Mouse (Mus musculus) ovary, adult 18-20 months (tissue): Measurements from ENCODE around the gene Gabbr2.

ENCODE experiments used
- DNase-seq: peaks from one replicate; pipeline ENCODE4 v3.0.0; 2022; ENCODE audit warnings: low spot score, mixed read lengths

Gabbr2 gene

DNA sequence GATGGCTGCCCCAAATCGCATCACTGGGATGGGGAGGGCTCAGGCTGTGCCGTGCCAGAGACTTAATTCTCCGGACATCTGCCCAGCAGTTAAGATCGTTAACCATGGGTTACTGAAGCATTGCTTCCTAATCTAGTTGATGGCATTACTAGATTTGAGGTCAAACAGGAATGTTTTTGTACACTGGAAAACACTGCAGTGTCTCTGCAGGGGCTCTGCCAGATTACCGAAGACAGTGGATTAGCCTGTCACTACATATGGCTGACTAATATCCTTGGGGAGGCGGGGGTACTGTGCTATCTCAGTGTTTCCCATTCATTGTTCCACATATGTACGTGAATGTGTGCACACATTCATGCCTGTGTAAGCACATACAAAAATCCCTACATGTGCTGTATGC, 225.3 kb downstream of the Gabbr2 start:
- no peak for DNase-seq

DNA sequence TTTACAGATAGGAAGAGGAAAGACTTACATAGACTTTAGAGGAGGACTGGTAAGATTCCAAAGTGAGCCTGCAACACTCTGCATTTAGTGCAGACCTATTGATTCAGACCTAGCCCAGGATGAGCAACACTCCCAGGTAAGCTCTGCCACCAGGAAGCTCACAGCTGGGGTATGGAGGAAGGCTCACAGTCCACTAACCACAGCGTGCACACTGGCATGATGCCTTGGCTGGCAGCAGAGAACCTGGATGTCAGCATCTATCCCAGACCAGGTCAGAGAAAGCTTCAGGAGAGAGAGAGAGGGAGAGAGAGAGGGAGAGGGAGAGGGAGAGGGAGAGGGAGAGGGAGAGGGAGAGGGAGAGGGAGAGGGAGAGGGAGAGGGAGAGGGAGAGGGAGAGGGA, 231.8 kb downstream of the Gabbr2 start:
- no peak for DNase-seq

DNA sequence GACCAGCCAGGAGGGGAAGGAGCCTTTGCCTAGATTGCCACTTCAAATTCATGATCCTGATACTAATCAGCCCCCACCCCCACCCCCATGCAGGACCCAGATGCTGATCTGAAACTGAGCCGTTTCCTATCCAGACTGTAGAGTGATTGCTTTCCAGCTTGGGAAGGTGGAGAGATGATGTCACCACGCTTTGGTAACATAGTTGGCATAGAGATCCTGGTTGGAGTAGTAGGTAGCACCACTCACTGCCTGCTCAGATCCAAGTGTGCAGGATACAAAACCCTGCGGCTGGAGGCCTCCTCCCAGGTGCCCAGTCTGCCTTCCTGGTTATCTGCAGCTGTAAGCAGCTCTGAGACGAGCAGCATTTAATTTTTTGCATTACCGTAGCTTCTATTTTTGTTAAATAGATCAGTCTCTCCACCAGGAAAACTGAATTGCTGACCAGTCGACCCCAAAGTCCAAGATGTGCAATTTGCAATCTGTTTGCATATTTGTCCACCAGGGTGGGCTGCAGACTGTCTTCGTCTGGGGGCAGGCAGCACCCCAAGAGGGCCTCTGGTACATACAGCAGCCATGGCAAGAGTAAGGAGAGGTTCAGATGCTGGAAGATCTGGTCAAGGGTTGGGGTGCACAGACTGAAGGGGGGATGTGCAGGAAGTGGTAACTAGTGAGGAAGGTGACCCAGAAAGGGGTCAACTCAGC, 233.2 kb downstream of the Gabbr2 start:
- no peak for DNase-seq

DNA sequence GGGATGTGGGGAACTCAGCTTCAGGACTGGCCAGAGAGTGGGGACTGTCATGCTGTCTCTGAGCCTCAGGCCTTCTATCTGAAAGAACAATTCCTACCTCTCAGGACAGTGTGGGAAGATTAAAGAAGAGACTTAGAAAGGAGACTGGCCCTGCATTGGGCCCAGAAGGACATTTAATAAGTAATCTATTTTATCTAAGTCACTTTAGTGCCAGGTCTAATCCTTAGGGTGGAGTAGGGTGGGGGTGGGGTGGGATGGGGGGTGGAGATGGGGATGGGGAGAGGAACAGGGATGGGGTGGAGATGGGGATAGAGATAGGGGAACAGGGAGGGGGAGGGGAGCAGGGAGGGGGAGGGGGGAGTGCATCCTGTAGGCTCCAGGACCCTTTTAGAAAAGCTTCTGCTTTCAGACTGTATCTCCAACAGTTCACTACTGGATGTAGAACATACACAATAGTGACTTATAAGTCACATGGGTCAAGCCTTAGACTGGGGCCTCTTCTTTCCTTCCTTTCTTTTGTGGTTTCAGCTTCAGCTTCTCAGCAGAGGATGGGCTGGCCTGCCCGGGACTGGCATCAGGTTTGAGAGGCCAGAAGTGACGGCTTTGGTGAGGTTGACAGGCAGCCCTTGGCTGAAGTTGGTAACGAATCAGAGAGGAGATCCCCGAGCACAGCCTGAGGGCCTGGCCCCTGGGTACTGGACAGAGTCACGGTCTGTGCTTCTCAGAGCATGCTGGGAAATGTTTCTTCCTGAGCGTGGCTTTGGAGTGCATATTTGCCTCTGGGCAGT, 237.1 kb downstream of the Gabbr2 start:
- DNase-seq = no peak

DNA sequence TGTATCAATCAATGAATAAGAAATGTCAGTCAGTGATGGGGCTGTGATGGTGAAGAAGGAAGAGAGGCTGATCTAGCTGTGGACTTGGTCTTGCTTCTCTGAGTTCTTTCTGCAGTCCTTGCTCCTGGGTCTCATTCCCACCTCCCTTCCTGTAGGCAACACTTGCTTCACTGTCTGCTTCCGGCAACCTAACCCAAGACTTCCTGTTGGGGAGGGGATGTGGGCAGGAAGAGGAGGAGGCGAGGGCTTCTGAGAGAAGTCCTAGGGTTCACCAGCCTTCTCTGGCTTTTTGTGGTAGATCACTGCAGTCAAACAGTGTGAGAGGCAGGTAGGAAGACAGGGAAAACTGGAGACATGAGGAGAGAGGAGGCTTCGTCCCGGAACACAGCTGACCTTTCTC, 239.4 kb downstream of the Gabbr2 start:
- no peak for DNase-seq

DNA sequence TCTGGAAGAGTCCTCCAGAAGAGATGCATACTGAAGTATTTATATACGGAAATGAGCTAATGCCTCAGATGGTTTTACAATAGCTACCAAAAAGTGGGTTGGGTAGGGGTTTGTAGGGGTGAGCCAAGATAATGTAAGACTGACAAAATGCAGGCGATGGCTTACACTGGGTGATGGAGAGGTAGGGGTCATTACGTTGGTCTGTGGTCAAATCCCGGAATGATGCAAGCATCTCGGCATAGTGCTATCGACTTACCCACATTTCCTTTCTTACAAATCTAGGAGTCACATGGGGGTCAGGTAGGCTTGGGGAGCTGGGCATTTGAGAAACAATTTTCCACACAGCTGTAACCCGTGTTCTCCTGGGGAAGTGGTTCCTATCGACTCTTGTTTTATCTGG, 242.7 kb downstream of the Gabbr2 start:
- DNase-seq = no peak

DNA sequence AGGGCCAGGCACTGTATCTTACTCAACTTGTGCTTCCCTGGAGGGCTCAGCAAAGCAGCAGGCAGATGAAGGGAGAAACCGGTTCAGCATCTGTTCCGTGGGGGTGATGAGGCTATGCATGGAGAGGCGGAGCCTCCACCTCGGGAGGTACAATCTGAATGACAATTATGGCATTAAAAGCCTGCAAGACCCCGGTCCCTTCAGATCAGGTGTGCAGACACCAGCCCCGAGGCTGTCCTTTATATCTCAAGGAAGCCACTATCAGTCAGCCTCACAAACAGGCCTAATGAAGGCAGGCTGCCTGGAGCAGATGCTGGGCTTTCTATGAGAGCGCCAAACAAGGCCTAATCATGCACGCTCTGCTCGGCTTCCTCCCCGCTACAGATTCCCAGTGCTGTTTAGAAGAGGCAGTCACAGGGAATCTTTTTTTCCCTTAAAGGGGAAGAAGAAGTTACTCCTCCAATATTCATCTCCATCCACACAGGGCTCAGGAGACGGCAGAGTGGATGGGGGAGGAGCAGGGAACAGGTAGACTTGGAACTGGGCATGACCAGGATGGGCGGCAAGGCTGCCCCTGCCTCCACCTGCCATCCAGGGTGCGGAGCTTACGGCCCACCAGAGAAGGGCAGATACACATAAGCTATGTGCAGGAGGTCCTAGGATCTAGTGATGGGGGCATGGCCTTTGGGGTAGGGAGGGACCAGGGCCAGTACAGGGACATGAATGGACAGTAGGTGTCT, 244.5 kb downstream of the Gabbr2 start:
- no peak for DNase-seq

DNA sequence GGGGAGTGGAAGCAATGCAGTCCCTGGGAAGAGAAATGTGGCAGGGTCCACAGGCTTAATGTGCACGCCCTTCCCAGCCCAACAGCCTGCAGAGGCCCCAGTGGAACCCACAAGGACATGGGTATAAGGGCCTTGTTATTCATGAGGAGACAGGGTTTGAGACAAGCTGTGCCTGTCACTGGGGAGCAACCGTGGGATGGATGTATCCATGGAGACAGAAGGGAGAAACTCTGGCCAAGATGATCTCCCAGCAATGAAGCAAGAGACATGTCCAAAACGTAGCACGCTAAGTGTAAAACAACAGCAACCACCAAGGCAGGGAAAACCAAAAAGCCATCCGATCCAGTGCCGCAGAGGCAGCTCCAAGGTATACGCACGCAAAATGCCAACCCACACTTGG, 246.1 kb downstream of the Gabbr2 start:
- no peak for DNase-seq

DNA sequence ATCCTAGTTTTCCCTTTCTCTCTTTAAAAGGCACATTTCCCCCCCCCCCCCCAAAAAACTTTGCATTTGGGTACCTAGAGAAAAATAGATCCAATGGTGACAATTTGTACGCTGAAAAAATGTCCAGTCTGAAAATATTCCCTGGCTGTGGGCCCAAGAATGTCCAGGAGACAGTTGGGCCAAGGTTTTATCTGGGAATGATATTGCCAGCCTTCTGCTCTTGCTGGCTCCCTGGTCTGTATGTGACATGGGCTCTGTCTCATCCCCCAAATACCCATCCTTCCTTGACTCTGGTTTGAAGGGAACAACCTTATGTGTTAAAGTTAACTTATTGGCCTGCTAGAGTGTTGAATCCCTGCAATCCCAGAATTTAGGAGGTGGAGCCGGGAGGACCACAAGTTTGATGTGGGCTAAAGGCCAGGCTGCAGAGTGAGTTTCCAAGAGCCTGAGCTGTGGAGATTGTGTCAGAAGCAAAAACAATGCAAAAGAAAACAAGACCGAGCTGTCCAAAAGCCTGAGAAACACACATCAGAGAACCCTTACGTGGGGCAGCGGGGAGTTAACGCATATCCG, 247.0 kb downstream of the Gabbr2 start:
- DNase-seq = no peak

DNA sequence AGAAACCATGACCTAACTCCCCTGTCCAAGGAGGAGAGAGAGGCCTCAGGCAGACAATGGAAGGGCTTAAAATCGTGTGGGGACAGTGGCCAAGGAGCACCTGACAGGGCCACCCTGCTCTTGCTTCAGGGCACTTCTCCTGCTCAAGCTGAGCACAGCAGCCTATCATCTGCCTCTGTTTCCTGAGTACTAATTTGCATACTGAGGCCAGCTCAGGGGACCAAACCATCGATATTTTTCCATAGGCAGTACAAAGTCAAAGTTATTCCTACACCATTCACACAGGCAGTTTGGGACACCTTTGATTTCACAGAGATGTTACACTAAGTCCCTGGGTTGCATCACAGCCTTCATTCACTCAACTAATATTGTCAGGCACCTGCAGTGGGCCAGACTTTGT, 249.1 kb downstream of the Gabbr2 start:
- no peak for DNase-seq

DNA sequence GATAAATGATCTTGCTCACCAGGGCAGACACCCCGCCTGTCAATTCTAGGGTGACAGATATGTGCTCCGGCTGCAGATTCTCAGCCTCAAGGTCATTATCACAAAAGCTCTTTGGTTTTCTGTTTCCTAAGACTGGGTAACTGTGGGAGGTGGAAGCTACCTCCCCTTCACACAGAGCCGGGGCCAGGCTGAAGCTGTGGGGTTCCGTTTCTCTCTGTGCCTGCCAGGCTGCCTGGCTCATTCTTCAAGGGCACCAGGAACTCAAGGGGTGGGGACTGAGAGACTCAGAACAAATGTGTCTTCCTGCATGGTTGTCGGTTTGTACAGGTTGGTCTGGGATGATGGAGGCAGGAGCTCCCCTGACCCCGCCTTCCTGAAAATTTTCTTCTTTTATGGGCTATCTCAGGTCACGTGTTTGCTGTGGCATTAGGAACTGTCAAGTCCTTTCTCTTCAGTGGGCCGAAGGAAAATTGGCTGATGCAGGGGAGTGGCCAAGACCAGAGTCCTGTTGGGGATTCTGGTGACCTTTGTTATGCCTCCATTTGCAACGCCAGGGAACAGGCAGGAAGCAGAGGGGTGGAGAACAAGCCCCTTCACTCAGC, 254.7 kb downstream of the Gabbr2 start:
- no peak for DNase-seq

DNA sequence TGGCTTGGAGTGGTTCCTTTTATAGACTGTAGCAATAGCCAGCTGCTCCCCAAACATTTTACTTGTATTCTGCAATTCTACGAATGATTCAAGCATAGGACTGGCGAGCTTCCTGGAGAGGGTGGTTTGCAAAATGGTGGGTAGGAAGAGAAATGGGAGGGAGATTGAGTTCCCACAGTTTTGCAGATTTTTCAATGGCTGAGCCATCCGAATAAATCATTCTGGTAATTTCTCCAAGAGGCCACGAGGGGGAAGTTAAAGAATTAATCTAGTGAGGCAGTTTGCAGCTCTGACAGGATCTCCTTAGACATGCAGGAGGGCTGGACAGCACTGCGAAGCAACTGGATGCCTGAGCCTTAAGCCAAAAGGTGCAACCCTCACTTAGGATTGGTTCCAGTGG, 256.8 kb downstream of the Gabbr2 start:
- no peak for DNase-seq

DNA sequence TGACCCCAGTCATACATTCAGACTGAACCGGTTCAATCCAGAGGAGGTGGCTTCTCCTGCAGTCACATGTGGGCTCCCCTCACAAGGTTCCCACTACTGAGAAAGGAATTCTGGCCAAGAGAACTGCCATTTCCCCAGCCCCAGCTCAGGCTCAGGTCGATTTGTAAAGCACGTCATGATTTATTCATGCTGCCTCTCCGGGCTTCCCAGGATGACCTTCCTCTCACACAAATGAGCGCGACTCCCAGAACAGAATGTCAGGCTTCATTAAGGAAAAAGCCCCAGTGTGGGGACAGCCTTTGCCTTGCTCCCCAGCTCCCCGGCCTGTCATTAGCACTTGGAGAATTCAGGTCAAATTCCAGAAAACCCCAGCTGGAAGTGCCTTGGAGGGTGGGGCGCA, 260.1 kb downstream of the Gabbr2 start:
- no peak for DNase-seq

DNA sequence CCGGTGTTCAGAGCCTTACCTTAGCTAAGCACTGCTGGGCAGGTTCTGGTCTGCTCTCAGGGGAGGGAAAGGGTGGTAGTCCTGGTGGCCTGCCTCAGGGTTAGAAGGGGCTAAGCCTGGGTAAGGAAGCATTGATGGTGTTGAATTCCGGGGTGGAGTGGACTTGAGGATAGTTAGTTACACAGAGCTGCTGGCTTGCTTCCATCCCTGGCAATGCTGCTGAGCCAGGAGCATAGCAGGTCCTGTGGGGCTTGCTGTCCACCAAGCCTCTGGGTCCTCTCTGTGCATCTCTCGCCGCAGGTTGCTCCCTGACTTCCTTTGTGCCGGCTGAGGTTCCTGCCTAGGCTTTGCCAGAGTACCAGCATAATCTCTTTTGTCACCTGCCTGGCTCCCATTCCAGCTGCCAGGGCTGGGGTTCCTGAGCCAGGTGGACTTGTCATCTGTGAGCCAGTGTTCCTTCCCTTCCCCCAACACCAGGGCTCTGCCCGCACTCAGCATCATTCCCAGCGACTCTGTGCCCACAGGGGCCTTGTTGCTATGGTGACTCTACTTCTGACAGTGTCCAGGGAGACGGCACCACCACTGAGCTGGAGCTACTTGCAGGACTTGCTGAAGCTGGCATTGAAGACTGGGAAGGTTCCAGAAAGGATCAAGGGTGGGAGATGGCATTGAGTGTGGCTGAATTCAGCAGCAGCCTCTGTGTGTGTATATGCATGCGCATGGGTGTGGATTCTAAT, 262.2 kb downstream of the Gabbr2 start:
- DNase-seq = no peak

DNA sequence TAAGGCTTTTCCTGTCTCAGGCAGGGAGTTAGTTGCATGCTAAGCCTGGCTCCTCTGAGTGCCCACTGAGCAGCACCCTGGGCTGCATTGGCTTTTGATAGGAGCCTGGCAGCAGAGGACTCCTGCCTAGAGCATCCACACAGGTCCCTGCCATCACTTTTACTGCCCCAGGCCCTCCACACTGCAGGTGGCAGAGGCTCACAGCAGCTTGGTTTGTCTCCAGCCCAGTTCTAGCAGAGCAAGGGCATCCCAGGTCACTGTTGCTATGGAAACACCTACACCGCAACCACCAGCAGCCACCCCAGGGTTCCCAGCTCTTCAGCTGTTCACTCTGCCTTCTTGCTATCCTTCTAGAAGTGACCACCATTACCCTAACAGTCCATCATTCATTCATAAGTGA, 263.4 kb downstream of the Gabbr2 start:
- no peak for DNase-seq

DNA sequence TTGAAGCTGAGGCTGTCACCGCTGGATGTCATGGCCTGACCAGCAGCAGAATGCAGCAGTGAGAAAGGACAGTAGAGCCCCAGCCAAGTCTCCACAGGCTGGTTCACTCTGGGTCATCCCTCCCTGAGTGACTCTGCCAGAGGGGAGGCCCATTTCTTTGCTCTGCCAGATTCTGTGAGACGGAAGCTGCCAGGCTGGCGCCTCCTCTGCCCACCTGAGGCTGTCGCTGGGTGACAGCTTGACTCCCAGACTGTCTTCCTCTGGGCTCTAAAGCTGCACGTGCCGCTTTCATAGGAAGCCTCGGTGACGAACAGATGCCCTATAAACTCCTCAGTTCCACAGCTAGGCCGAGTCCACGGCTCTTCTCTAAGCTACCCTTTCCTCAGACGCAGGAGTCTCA, 264.5 kb downstream of the Gabbr2 start:
- no peak for DNase-seq

DNA sequence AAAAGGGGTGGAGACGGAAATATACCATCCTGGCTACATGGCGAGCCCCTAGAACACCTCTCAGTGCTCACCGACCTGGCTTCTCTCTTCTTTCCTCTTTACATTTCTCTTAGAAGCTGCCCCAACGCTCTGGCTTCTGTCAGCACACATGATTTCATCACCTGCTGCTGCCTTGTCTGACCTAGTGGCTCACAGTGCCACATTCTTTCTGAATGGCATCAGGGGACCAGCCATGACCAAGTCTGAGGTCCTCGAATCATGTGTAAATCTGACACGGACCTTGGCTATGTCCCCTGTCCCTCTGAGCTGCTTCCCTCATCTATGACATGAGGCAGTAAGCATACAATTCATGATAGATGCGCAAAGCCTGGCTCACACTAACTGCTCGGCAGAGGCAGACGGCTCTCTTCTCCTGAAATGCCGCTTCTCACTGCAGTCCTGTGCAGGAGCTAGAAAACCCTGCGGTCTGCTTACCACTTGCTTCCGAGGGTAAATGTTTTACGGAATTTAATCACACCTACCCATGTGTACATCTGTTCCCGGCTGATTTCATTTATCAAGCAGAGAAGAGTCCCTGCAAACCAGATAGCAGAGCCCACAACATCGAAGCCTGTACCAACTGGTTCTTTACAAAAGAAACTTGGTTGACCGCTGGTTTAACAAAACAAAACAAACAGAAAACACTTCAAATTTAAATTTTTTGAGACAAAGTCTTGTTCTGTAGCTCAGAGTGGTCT, 270.7 kb downstream of the Gabbr2 start:
- DNase-seq = no peak

DNA sequence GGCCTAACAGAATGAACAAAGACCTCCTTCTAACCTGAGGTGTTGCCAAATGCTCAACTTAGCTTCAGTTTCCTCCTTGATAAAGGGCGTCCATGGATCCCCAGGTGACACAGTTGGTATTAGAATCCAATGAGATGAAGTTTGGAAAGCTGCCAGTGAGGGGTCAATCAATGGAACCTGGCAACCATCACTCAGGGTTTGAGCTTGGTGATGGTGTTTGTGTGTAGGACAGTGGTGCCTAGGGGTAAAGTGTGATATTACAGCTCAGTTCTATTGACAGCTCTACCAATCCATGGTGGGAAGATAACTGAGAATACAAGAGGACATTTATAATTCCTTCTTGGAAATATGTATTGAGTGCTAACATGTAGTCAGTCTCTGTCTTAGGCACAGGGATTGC, 271.6 kb downstream of the Gabbr2 start:
- no peak for DNase-seq

DNA sequence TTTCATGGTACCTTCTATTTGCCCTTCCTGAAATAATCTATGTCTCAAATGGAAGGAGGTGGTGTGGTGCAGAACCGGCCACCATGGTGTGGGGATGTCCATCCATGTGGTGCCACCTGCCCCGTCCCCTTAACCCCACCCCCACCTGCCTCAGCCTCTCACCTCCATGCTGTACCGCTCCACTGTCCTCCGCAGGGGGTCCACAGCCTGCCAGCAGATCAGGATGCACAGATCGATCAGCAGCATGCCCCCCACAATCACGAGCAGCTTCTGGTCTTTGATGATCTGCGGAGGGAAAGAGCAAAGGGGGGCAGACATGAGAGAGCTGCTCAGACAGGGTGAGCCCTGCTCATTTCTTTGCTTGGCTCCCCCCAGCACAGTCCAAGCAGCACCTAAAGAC, 273.0 kb downstream of the Gabbr2 start:
- no peak for DNase-seq

DNA sequence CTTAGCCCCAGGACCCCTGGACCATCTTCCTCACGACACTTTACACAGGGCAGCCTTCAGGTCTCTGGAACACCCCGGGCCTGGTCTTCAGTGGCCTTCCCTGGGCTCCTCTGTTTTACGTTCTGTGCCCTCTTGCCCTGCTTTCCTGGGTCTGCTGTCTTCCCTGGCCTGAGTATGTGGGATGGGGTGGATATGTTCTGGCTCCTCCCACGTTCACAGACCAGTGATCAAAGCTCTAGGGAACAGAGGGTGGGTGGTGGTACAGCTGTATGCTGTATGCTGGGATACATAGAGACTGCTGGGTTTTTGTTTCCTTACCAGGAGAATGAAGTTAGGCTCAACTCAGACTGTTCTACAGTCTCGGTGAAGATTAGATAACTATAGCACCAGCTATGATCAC, 274.5 kb downstream of the Gabbr2 start:
- no peak for DNase-seq

DNA sequence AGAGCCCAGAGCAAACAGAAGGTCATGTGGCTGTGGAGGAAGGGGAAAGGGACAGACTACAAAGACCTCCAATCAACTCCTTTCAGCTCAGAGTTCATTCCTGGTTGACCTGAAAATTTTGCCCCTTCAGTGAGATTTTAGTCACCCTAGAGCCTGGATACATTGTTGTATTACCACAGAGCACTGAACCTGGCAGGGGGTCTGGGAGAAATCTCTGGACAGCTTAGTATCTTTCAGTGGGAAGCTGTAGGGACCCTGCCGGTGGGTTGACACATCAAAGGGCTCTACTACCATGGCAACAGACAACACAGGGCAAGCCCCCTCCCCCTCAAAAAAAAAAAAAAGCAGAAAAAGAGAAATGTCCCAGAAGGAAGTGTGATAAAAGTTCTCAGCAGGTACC, 275.3 kb downstream of the Gabbr2 start:
- DNase-seq = no peak
